Comparison of ENCODE assay signal across 29 mouse cellular contexts in genomic region chr4:33010078-33010477, GRCm38 (mm10). TPM values are rescaled to one million over a fixed set of nuclear protein-coding genes. Genes with fewer than 3 reads are reported as not detected.
"Had no signal": no experiment of that assay in that cellular context is flagged by ENCODE, and none has a peak within 500 bp of the region (broad histone marks: within the 10 kb centered on the region; RNA-seq: fewer than 3 reads in every experiment).

No protein-coding gene starts in this region.

- H3K9me3 ChIP-seq: embryonic facial prominence, embryonic 10.5 days; embryonic facial prominence, embryonic 12.5 days; embryonic facial prominence, embryonic 13.5 days; embryonic facial prominence, embryonic 15.5 days; forebrain, embryonic 12.5 days; forebrain, embryonic 13.5 days; forebrain, embryonic 15.5 days; heart, embryonic 10.5 days had no signal

- H3K4me2 ChIP-seq: embryonic facial prominence, embryonic 12.5 days; embryonic facial prominence, embryonic 13.5 days; embryonic facial prominence, embryonic 15.5 days; forebrain, embryonic 12.5 days; forebrain, embryonic 13.5 days; forebrain, embryonic 15.5 days had no signal

- H3K27me3 ChIP-seq: embryonic facial prominence, embryonic 12.5 days; embryonic facial prominence, embryonic 13.5 days; embryonic facial prominence, embryonic 15.5 days; forebrain, embryonic 12.5 days; forebrain, embryonic 13.5 days; forebrain, embryonic 15.5 days had no signal

- H3K36me3 ChIP-seq: embryonic facial prominence, embryonic 13.5 days had no signal

- H3K9ac ChIP-seq: embryonic facial prominence, embryonic 12.5 days; embryonic facial prominence, embryonic 13.5 days; embryonic facial prominence, embryonic 15.5 days; forebrain, embryonic 12.5 days; forebrain, embryonic 13.5 days; forebrain, embryonic 15.5 days; forebrain, postnatal 0 days had no signal

- H3K4me3 ChIP-seq: embryonic facial prominence, embryonic 10.5 days; embryonic facial prominence, embryonic 12.5 days; embryonic facial prominence, embryonic 13.5 days; embryonic facial prominence, embryonic 15.5 days; erythroblast, embryonic 14.5 days; forebrain, embryonic 10.5 days; forebrain, embryonic 12.5 days; forebrain, embryonic 13.5 days; forebrain, embryonic 15.5 days; gastrocnemius, adult 2 months; heart, adult 2 months; heart, embryonic 10.5 days had no signal

- H3K4me1 ChIP-seq: embryonic facial prominence, embryonic 10.5 days; embryonic facial prominence, embryonic 12.5 days; embryonic facial prominence, embryonic 13.5 days; embryonic facial prominence, embryonic 15.5 days; forebrain, embryonic 10.5 days; forebrain, embryonic 12.5 days; forebrain, embryonic 13.5 days; forebrain, embryonic 15.5 days; heart, embryonic 10.5 days had no signal

- ATAC-seq: forebrain, embryonic 13.5 days; forebrain, embryonic 14.5 days; forebrain, embryonic 15.5 days; forebrain, embryonic 16.5 days; forebrain, postnatal 0 days had no signal

- H3K27ac ChIP-seq: embryonic facial prominence, embryonic 10.5 days; embryonic facial prominence, embryonic 12.5 days; embryonic facial prominence, embryonic 13.5 days; embryonic facial prominence, embryonic 15.5 days; forebrain, embryonic 10.5 days; forebrain, embryonic 12.5 days; forebrain, embryonic 13.5 days; forebrain, embryonic 15.5 days; gastrocnemius, adult 2 months; heart, adult 2 months; heart, embryonic 10.5 days had no signal

- DNase-seq: cerebellum, adult 9-11 months; cerebellum, postnatal 10 days; cerebellum, postnatal 14 days; cerebellum, postnatal 25 days; cerebellum, postnatal 36 days; embryo, embryonic 11 days; forebrain, postnatal 0 days; gastrocnemius, adult 2 months; gastrocnemius, postnatal 10 days; gastrocnemius, postnatal 14 days; gastrocnemius, postnatal 25 days; gastrocnemius, postnatal 36 days; heart, adult 18-20 months; heart, adult 2 months had no signal

RNA-seq across cellular contexts. Expression of gene Rragd, which starts 27.2 kb away (rescaled TPM):
- total RNA-seq: granulocyte monocyte progenitor cell, adult 5-6 weeks had no signal

RNA-seq across cellular contexts. Expression of gene Gabrr2, which starts 52.7 kb away (rescaled TPM):
- total RNA-seq: common myeloid progenitor, adult 5-6 weeks; forebrain, postnatal 0 days; granulocyte monocyte progenitor cell, adult 5-6 weeks had no signal
- polyA plus RNA-seq: embryonic facial prominence, embryonic 10.5 days; embryonic facial prominence, embryonic 11.5 days; erythroblast, embryonic 14.5 days; forebrain, postnatal 0 days had no signal
